Comparison of ENCODE assay signal across 24 mouse cellular contexts in the genomic region with DNA sequence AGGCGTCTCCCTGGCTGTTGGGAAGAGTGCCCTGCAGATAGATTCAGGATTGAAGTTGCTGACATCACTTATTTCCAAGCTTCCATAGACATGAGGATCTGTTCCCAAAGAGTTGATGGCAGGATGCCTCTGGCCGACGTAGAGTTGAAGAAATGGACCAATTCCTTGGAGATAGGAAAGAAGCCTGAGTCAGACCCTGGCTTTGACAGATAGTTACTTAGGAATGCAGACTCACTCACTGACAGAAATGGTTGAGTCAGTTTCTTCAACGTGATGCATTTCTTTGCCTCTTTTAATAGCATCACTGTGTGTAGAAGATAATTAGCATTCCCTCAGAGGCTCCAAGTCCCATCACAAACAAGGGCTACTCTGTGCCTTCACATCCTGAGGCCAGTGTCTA. TPM values are rescaled to one million over a fixed set of nuclear protein-coding genes. Genes with fewer than 3 reads are reported as not detected.
DNase-seq lines count a peak whose midpoint lies in the region; ATAC-seq and TF ChIP-seq lines count a peak whose summit lies in the region.
"Had no signal": no experiment of that assay in that cellular context is flagged by ENCODE, and none has a peak within 500 bp of the region (broad histone marks: within the 10 kb centered on the region; RNA-seq: fewer than 3 reads in every experiment).

No protein-coding gene starts in this region.

- no peaks in the 10 kb centered on the region for H3K27me3 ChIP-seq in kidney, embryonic 15.5 days
- H3K27me3 ChIP-seq: embryonic facial prominence, embryonic 12.5 days; embryonic facial prominence, embryonic 15.5 days; forebrain, embryonic 12.5 days; forebrain, embryonic 15.5 days; Patski had no signal

- 94% methylated on average over 4 of the region's 4 CpGs for WGBS in kidney, embryonic 15.5 days

- intact Hi-C loops in gastrocnemius, adult 2 months (cut with DNase I), result no loop called here

- H3K36me3 ChIP-seq in kidney, embryonic 15.5 days, result peaks cover 73% of the 10 kb centered on the region

- TF ChIP-seq CTCF in gastrocnemius, adult 2 months (IDR thresholded peaks at IDR 0.05), result no peak

- H3K9ac ChIP-seq in kidney, embryonic 15.5 days, result no peak overlapping the region
- H3K9ac ChIP-seq: embryonic facial prominence, embryonic 12.5 days; embryonic facial prominence, embryonic 15.5 days; forebrain, embryonic 12.5 days; forebrain, embryonic 15.5 days; hindbrain, embryonic 14.5 days had no signal

- H3K4me3 ChIP-seq in gastrocnemius, adult 2 months, result no peak overlapping the region
- H3K4me3 ChIP-seq in kidney, embryonic 15.5 days (replicated peaks), result no peak overlapping the region
- H3K4me3 ChIP-seq: embryonic facial prominence, embryonic 12.5 days; embryonic facial prominence, embryonic 15.5 days; forebrain, embryonic 12.5 days; forebrain, embryonic 15.5 days had no signal

- H3K4me1 ChIP-seq in kidney, embryonic 15.5 days, result no peaks in the 10 kb centered on the region
- H3K4me1 ChIP-seq: embryonic facial prominence, embryonic 12.5 days; embryonic facial prominence, embryonic 15.5 days; forebrain, embryonic 12.5 days; forebrain, embryonic 15.5 days had no signal

- DNase-seq in heart, postnatal 4 days, result peak; percentile 17
- DNase-seq in heart, adult 11 months, result no peak
- DNase-seq in 3T3-L1 (ENCODE audit: low read depth, low spot score) (peak; percentile 86), NIH3T3 (ENCODE audit: low read depth) (peak; percentile 88)
- DNase-seq in gastrocnemius, adult 2 months, result no peak
- DNase-seq: adrenal gland, postnatal 10 days; adrenal gland, postnatal 36 days; cerebellum, adult 11 months; cerebellum, adult 2 months; cerebellum, adult 9-11 months; cerebellum, postnatal 25 days; gastrocnemius, postnatal 25 days; heart, postnatal 36 days had no signal

- H3K4me2 ChIP-seq in kidney, embryonic 15.5 days, result no peak overlapping the region
- H3K4me2 ChIP-seq: embryonic facial prominence, embryonic 12.5 days; embryonic facial prominence, embryonic 15.5 days; forebrain, embryonic 12.5 days; forebrain, embryonic 15.5 days; heart, embryonic 11.5 days; hindbrain, embryonic 14.5 days had no signal

- H3K9me3 ChIP-seq in kidney, embryonic 15.5 days (replicated peaks), result no peaks in the 10 kb centered on the region
- H3K9me3 ChIP-seq: embryonic facial prominence, embryonic 12.5 days; embryonic facial prominence, embryonic 15.5 days; forebrain, embryonic 12.5 days; forebrain, embryonic 15.5 days had no signal

- no peak overlapping the region for H3K27ac ChIP-seq in gastrocnemius, adult 2 months
- no peak overlapping the region for H3K27ac ChIP-seq in kidney, embryonic 15.5 days
- H3K27ac ChIP-seq: embryonic facial prominence, embryonic 12.5 days; embryonic facial prominence, embryonic 15.5 days; forebrain, embryonic 12.5 days; forebrain, embryonic 15.5 days; hindbrain, embryonic 14.5 days; hindbrain, postnatal 0 days had no signal

- no peak for ATAC-seq in kidney, embryonic 15.5 days (replicated peaks; ENCODE audit: low FRiP score)
- ATAC-seq: forebrain, embryonic 15.5 days; hindbrain, postnatal 0 days; inflammation-experienced regulatory T-cells, adult 6 months; intestine, embryonic 16.5 days; Patski had no signal

RNA-seq across cellular contexts. Expression of a gene that starts 14.2 kb away (rescaled TPM):
- 1 to 10 TPM; 7.6 to 9.5 TPM for total RNA-seq in heart, postnatal 4 days (2021)
- 1 to 10 TPM; 1.8 to 2.4 TPM for total RNA-seq in gastrocnemius, adult 2 months (2021)
- 17.2 and 17.3 TPM in 2 replicates for polyA plus RNA-seq in kidney, embryonic 15.5 days (2015; fragmentation: Nextera tagmentation; extraction: Ambion mirVana)

RNA-seq across cellular contexts. Expression of a gene that starts 53.6 kb away (rescaled TPM):
- 1 to 10 TPM; 7.4 to 7.6 TPM for total RNA-seq in heart, postnatal 4 days (2021)
- total RNA-seq in gastrocnemius, adult 2 months (2021), result 1 to 10 TPM; 1.1 to 1.4 TPM
- 7.3 TPM in 2 replicates for polyA plus RNA-seq in kidney, embryonic 15.5 days (2015; fragmentation: Nextera tagmentation; extraction: Ambion mirVana)

Comparison
In these comparisons a context has a peak if more than half of its experiments do, and no peak if none do; other contexts are left out.
1. DNase-seq: peak in heart, postnatal 4 days (single experiment), 3T3-L1 (single experiment) and NIH3T3 (single experiment); none in heart, adult 11 months (single experiment) and gastrocnemius, adult 2 months (single experiment).